Mouse (Mus musculus) midbrain, postnatal 0 days (tissue): Measurements from ENCODE around the gene Tbxas1. TPM values are rescaled to one million over a fixed set of nuclear protein-coding genes. Genes with fewer than 3 reads are reported as not detected.

ENCODE experiments used
- ATAC-seq: fragments of 200-750 bp; cut with Nextera tagmentation; 2 replicates; pipeline ENCODE4 v1.8.0; 2017; ENCODE audit warnings: moderate number of reproducible peaks, mild to moderate bottlenecking, moderate TSS enrichment, moderate library complexity; ENCODE audit not compliant: low FRiP score
- DNase-seq: peaks from one replicate; pipeline ENCODE4 v3.0.0-alpha.2; 2015; ENCODE audit warnings: low spot score
- H3K27ac ChIP-seq: fragments of 300-500 bp; sonication (generic); 2 replicates; pipeline ENCODE4 v1.5.1; 2014; ENCODE audit warnings: low read depth, mild to moderate bottlenecking, low read length, mixed read lengths
- H3K27me3 ChIP-seq: fragments of 300-500 bp; sonication (generic); 2 replicates; pipeline ENCODE4 v1.6.1; 2014; ENCODE audit warnings: low read length, control low read depth, mixed read lengths; ENCODE audit not compliant: insufficient read depth
- H3K36me3 ChIP-seq: fragments of 300-500 bp; sonication (generic); 2 replicates; pipeline ENCODE4 v1.6.1; 2014; ENCODE audit warnings: low read length, control low read depth, mixed read lengths; ENCODE audit not compliant: insufficient read depth
- H3K4me1 ChIP-seq: fragments of 300-500 bp; sonication (generic); 2 replicates; pipeline ENCODE4 v1.6.1; 2014; ENCODE audit warnings: mild to moderate bottlenecking, control low read depth, antibody characterized with exemption, low read length, mixed read lengths; ENCODE audit not compliant: insufficient read depth
- H3K4me2 ChIP-seq: fragments of 300-500 bp; sonication (generic); 2 replicates; pipeline ENCODE4 v1.6.1; 2014; ENCODE audit warnings: low read depth, mild to moderate bottlenecking, low read length, mixed read lengths; ENCODE audit not compliant: poor library complexity, severe bottlenecking
- H3K4me3 ChIP-seq: fragments of 300-500 bp; sonication (generic); 2 replicates; pipeline ENCODE4 v1.5.1; 2014; ENCODE audit warnings: low read depth, mild to moderate bottlenecking, low read length, moderate library complexity
- H3K9ac ChIP-seq: fragments of 300-500 bp; sonication (generic); replicated peaks from 2 replicates; pipeline ENCODE4 v1.6.1; 2014; ENCODE audit warnings: mild to moderate bottlenecking, low read length, moderate library complexity, mixed read lengths; ENCODE audit not compliant: poor library complexity, severe bottlenecking
- H3K9me3 ChIP-seq: fragments of 300-500 bp; sonication (generic); 2 replicates; pipeline ENCODE4 v1.6.1; 2016; ENCODE audit warnings: low read length, control low read depth
- CTCF ChIP-seq: IDR thresholded peaks from 2 replicates; pipeline ENCODE4 v1.5.1; 2016; ENCODE audit warnings: antibody characterized with exemption, mild to moderate bottlenecking
- WGBS: fragments of 180-500 bp; shearing (Covaris S2); extraction: QIAGEN DNeasy Blood & Tissue Kit; methylation state at CpG from one replicate; pipeline ENCODE4 v1.1.7; 2014; 5-methylcytosine and 5-hydroxymethylcytosine counted together
- polyA plus RNA-seq: library from polyadenylated mRNA; unstranded; fragments of >200 nt; fragmentation: Nextera tagmentation; extraction: Ambion mirVana; gene quantifications from 2 replicates; pipeline ENCODE4 v1.2.1, GENCODE M21; 2015
- total RNA-seq: library from RNA; depleted of rRNA; stranded (reverse); fragments of >200 nt; gene quantifications from 2 replicates; pipeline ENCODE4 v1.2.3, GENCODE M21; 2014

The Tbxas1 gene
- total and polyA plus RNA-seq, 2 experiments from 2014 or later: 1.4 to 3.1 TPM

GRCm38 (mm10) chr6:38877674-38878073 lies 2.5 kb downstream of the Tbxas1 start:
- Histone ChIP-seq H3K27me3 (no peaks in the 10 kb centered on the region), H3K36me3 (no peaks in the 10 kb centered on the region), H3K4me3 (no peak overlapping the region), H3K9ac (no peak overlapping the region), H3K9me3 (no peaks in the 10 kb centered on the region), H3K4me2 (no peak overlapping the region), H3K27ac (no peak overlapping the region), H3K4me1 (peaks cover 7% of the 10 kb centered on the region; the same call in 1 of the 2 replicates)
- ATAC-seq (no peak), DNase-seq (no peak)
- WGBS: 80% methylated on average over 2 of the region's 2 CpGs
- TF ChIP-seq CTCF: no peak

- H3K4me2 ChIP-seq: no peak overlapping the region
- WGBS: 68% methylated on average over 2 of the region's 2 CpGs
- H3K36me3 ChIP-seq: no peaks in the 10 kb centered on the region
- H3K9me3 ChIP-seq: no peaks in the 10 kb centered on the region
- H3K4me3 ChIP-seq: no peak overlapping the region
- H3K4me1 ChIP-seq: no peaks in the 10 kb centered on the region
- no peak overlapping the region for H3K9ac ChIP-seq
- no peak for DNase-seq
- no peak overlapping the region for H3K27ac ChIP-seq
- no peak for ATAC-seq
- H3K27me3 ChIP-seq: no peaks in the 10 kb centered on the region
- TF ChIP-seq CTCF: no peak
Measured at GRCm38 (mm10) chr6:38881468-38881867, 6.3 kb downstream of the Tbxas1 start.

GRCm38 (mm10) chr6:38881975-38882374 lies 6.8 kb downstream of the Tbxas1 start:
- no peaks in the 10 kb centered on the region for H3K9me3 ChIP-seq
- ATAC-seq: no peak
- H3K9ac ChIP-seq: no peak overlapping the region
- H3K4me3 ChIP-seq: no peak overlapping the region
- no peaks in the 10 kb centered on the region for H3K36me3 ChIP-seq
- no peaks in the 10 kb centered on the region for H3K4me1 ChIP-seq
- 66% methylated on average over 6 of the region's 6 CpGs for WGBS
- no peak overlapping the region for H3K27ac ChIP-seq
- TF ChIP-seq CTCF: no peak
- no peak overlapping the region for H3K4me2 ChIP-seq
- no peak for DNase-seq
- no peaks in the 10 kb centered on the region for H3K27me3 ChIP-seq

GRCm38 (mm10) chr6:38882728-38883171 lies 7.5 kb downstream of the Tbxas1 start:
- ATAC-seq (no peak), DNase-seq (peak; percentile 28)
- Histone ChIP-seq H3K4me3 (no peak overlapping the region), H3K4me1 (no peaks in the 10 kb centered on the region), H3K36me3 (no peaks in the 10 kb centered on the region), H3K9me3 (no peaks in the 10 kb centered on the region), H3K27ac (no peak overlapping the region), H3K9ac (no peak overlapping the region), H3K4me2 (no peak overlapping the region), H3K27me3 (no peaks in the 10 kb centered on the region)
- 54% methylated on average over 6 of the region's 6 CpGs for WGBS
- TF ChIP-seq CTCF: no peak

GRCm38 (mm10) chr6:38884482-38884881 lies 9.3 kb downstream of the Tbxas1 start:
- ATAC-seq: no peak

GRCm38 (mm10) chr6:38885132-38885531 lies 9.9 kb downstream of the Tbxas1 start:
- Histone ChIP-seq H3K4me2 (no peak overlapping the region), H3K9ac (no peak overlapping the region), H3K36me3 (no peaks in the 10 kb centered on the region), H3K9me3 (no peaks in the 10 kb centered on the region), H3K4me1 (no peaks in the 10 kb centered on the region), H3K27me3 (no peaks in the 10 kb centered on the region), H3K4me3 (no peak overlapping the region), H3K27ac (no peak overlapping the region)
- WGBS: 45% methylated on average over 1 of the region's 1 CpGs
- no peak for TF ChIP-seq CTCF
- DNase-seq (no peak), ATAC-seq (no peak)

More at GRCm38 (mm10) chr6:38884482-38884881, 9.3 kb downstream of the Tbxas1 start:
- Histone ChIP-seq H3K9me3 (no peaks in the 10 kb centered on the region), H3K27me3 (no peaks in the 10 kb centered on the region), H3K4me3 (no peak overlapping the region), H3K36me3 (no peaks in the 10 kb centered on the region), H3K4me1 (no peaks in the 10 kb centered on the region), H3K9ac (no peak overlapping the region), H3K27ac (no peak overlapping the region), H3K4me2 (no peak overlapping the region)
- no peak for TF ChIP-seq CTCF
- no peak for DNase-seq
- WGBS: 75% methylated on average over 3 of the region's 3 CpGs
